Mouse (Mus musculus): ENCODE results near the gene Spon1. TPM values are rescaled to one million over a fixed set of nuclear protein-coding genes. Genes with fewer than 3 reads are reported as not detected.

Spon1 gene
- total RNA-seq (2021): 10 to 100 TPM; 56.1 to 65.2 TPM
- long read RNA-seq, experiment 1, full-length matches to known transcripts: 52 of 81 reads
- long read RNA-seq, experiment 1, partial matches to known transcripts: 14 of 81 reads
- long read RNA-seq, experiment 1, other reads (novel, unspliced or antisense): 15 of 81 reads
- long read RNA-seq, experiment 2, full-length matches to known transcripts: 40 of 61 reads
- long read RNA-seq, experiment 2, partial matches to known transcripts: 13 of 61 reads
- long read RNA-seq, experiment 2, other reads (novel, unspliced or antisense): 8 of 61 reads

GRCm38 (mm10) chr7:113765667-113766497 lies at the start of gene Spon1:
Spon1 (plus strand) TSS chr7:113765998.
- peak; percentile 65 to 76 for DNase-seq (ENCODE audit: low spot score in 2 of 2)

GRCm38 (mm10) chr7:113721994-113722393 lies 43.8 kb upstream of the Spon1 start:
- no peak for DNase-seq (ENCODE audit: low spot score in 2 of 2)

- no peak for DNase-seq (ENCODE audit: low spot score in 2 of 2)
These were observed 41.9 kb upstream of the Spon1 start for GRCm38 (mm10) chr7:113723905-113724304.

- no peak for DNase-seq (ENCODE audit: low spot score in 2 of 2)
These were observed 37.6 kb upstream of the Spon1 start for GRCm38 (mm10) chr7:113727999-113728713.

- no peak for DNase-seq (ENCODE audit: low spot score in 2 of 2)
These were observed 36.9 kb upstream of the Spon1 start for GRCm38 (mm10) chr7:113728926-113729325.

GRCm38 (mm10) chr7:113730406-113731247 lies 35.2 kb upstream of the Spon1 start:
- DNase-seq (ENCODE audit: low spot score in 2 of 2): no peak

GRCm38 (mm10) chr7:113737790-113738362 lies 27.9 kb upstream of the Spon1 start:
- DNase-seq (ENCODE audit: low spot score in 2 of 2): no peak

GRCm38 (mm10) chr7:113739181-113739580 lies 26.6 kb upstream of the Spon1 start:
- DNase-seq (ENCODE audit: low spot score in 2 of 2): no peak

- DNase-seq (ENCODE audit: low spot score in 2 of 2): no peak
These were observed 23.2 kb upstream of the Spon1 start for GRCm38 (mm10) chr7:113742644-113743043.

GRCm38 (mm10) chr7:113743982-113744381 lies 21.8 kb upstream of the Spon1 start:
- DNase-seq (ENCODE audit: low spot score in 2 of 2): no peak

- no peak for DNase-seq (ENCODE audit: low spot score in 2 of 2)
These were observed 9.2 kb upstream of the Spon1 start for GRCm38 (mm10) chr7:113756616-113757015.

GRCm38 (mm10) chr7:113759212-113759611 lies 6.6 kb upstream of the Spon1 start:
- peak; percentile 51 to 64 for DNase-seq (ENCODE audit: low spot score in 2 of 2)

- DNase-seq (ENCODE audit: low spot score in 2 of 2): no peak
These were observed 665 bp upstream of the Spon1 start for GRCm38 (mm10) chr7:113765133-113765532.

- no peak for DNase-seq (ENCODE audit: low spot score in 2 of 2)
These were observed 722 bp downstream of the Spon1 start for GRCm38 (mm10) chr7:113766498-113766941.

GRCm38 (mm10) chr7:113767546-113767945 lies 1.7 kb downstream of the Spon1 start:
- no peak for DNase-seq (ENCODE audit: low spot score in 2 of 2)

- DNase-seq (ENCODE audit: low spot score in 2 of 2): no peak
These were observed 2.6 kb downstream of the Spon1 start for GRCm38 (mm10) chr7:113768174-113768935.

- DNase-seq (ENCODE audit: low spot score in 2 of 2): no peak
These were observed 3.5 kb downstream of the Spon1 start for GRCm38 (mm10) chr7:113769281-113769680.

- no peak for DNase-seq (ENCODE audit: low spot score in 2 of 2)
These were observed 6.3 kb downstream of the Spon1 start for GRCm38 (mm10) chr7:113772135-113772534.

GRCm38 (mm10) chr7:113773436-113773835 lies 7.6 kb downstream of the Spon1 start:
- no peak for DNase-seq (ENCODE audit: low spot score in 2 of 2)

- no peak for DNase-seq (ENCODE audit: low spot score in 2 of 2)
These were observed 8.2 kb downstream of the Spon1 start for GRCm38 (mm10) chr7:113774039-113774438.

Data from layer of hippocampus, postnatal 14 days (tissue).